Mouse (Mus musculus) mouse trophoblast stem cell (cell line): Measurements from ENCODE around the gene Rpn2.

ENCODE experiments used
- in situ Hi-C, 2 experiments: fragments of 300-500 bp; cut with MseI, MboI; formaldehyde crosslinking; loops; 2 replicates in 1 of 2; 3 replicates in 1 of 2; pipeline ENCODE4 v1.15.1; 2025

Gene Rpn2

GRCm38 (mm10) chr2:157278717-157279415, at the start of gene Rpn2:
TSS of gene Rpn2 (plus strand) at chr2:157279017.
- in situ Hi-C loops = no loop called here

GRCm38 (mm10) chr2:157235946-157236345, 42.9 kb upstream of the Rpn2 start:
- in situ Hi-C loops = no loop called here

- in situ Hi-C loops = no loop called here
Measured at GRCm38 (mm10) chr2:157245001-157245400, 33.8 kb upstream of the Rpn2 start.

GRCm38 (mm10) chr2:157245603-157246002, 33.2 kb upstream of the Rpn2 start:
- in situ Hi-C loops = no loop called here

- in situ Hi-C loops = no loop called here
Measured at GRCm38 (mm10) chr2:157248111-157248510, 30.7 kb upstream of the Rpn2 start.

- in situ Hi-C loops = no loop called here
Measured at GRCm38 (mm10) chr2:157259720-157260119, 19.1 kb upstream of the Rpn2 start.

GRCm38 (mm10) chr2:157261930-157262329, 16.9 kb upstream of the Rpn2 start:
- in situ Hi-C loops = no loop called here

- in situ Hi-C loops = no loop called here
Measured at GRCm38 (mm10) chr2:157262506-157262905, 16.3 kb upstream of the Rpn2 start.

- in situ Hi-C loops = no loop called here
Measured at GRCm38 (mm10) chr2:157263101-157263500, 15.7 kb upstream of the Rpn2 start.

GRCm38 (mm10) chr2:157263832-157264231, 15.0 kb upstream of the Rpn2 start:
- in situ Hi-C loops = no loop called here

GRCm38 (mm10) chr2:157279416-157279800, 591 bp downstream of the Rpn2 start, which contains the start of gene Mroh8:
TSS of gene Mroh8 (minus strand) at chr2:157279549.
- in situ Hi-C loops = no loop called here

GRCm38 (mm10) chr2:157283321-157283720, 4.5 kb downstream of the Rpn2 start:
- in situ Hi-C loops = no loop called here

GRCm38 (mm10) chr2:157287542-157287941, 8.7 kb downstream of the Rpn2 start:
- in situ Hi-C loops = no loop called here

GRCm38 (mm10) chr2:157288996-157289395, 10.2 kb downstream of the Rpn2 start:
- in situ Hi-C loops = no loop called here

GRCm38 (mm10) chr2:157292093-157292492, 13.3 kb downstream of the Rpn2 start:
- in situ Hi-C loops = no loop called here

GRCm38 (mm10) chr2:157296105-157296689, 17.4 kb downstream of the Rpn2 start:
- in situ Hi-C loops = no loop called here

GRCm38 (mm10) chr2:157300051-157300450, 21.2 kb downstream of the Rpn2 start:
- in situ Hi-C loops = no loop called here

GRCm38 (mm10) chr2:157303096-157303495, 24.3 kb downstream of the Rpn2 start:
- in situ Hi-C loops = no loop called here

- in situ Hi-C loops = no loop called here
Measured at GRCm38 (mm10) chr2:157306091-157307032, 27.5 kb downstream of the Rpn2 start.

GRCm38 (mm10) chr2:157307715-157308265, 29.0 kb downstream of the Rpn2 start:
- in situ Hi-C loops = no loop called here

GRCm38 (mm10) chr2:157308273-157308917, 29.6 kb downstream of the Rpn2 start:
- in situ Hi-C loops = no loop called here
